Mouse (Mus musculus) stomach, postnatal 0 days (tissue): ENCODE data around the gene Nsun4. TPM values are rescaled to one million over a fixed set of nuclear protein-coding genes. Genes with fewer than 3 reads are reported as not detected.

Experiments used
- ATAC-seq: fragments of 200-750 bp; cut with Nextera tagmentation; 2 replicates; pipeline ENCODE4 v1.8.0; 2017; ENCODE audit not compliant: low FRiP score, low TSS enrichment
- DNase-seq: peaks from one replicate; pipeline ENCODE4 v3.0.0-alpha.2; 2016; ENCODE audit warnings: low spot score
- H3K27ac ChIP-seq: fragments of 300-500 bp; sonication (generic); replicated peaks from 2 replicates; pipeline ENCODE4 v1.5.1; 2014; ENCODE audit warnings: mild to moderate bottlenecking, control low read depth
- H3K27me3 ChIP-seq: fragments of 300-500 bp; sonication (generic); 2 replicates; pipeline ENCODE4 v1.6.1; 2014; ENCODE audit warnings: low read length; ENCODE audit not compliant: control insufficient read depth, insufficient read depth
- H3K36me3 ChIP-seq: fragments of 300-500 bp; sonication (generic); 2 replicates; pipeline ENCODE4 v1.6.1; 2014; ENCODE audit warnings: low read length, mixed read lengths; ENCODE audit not compliant: control insufficient read depth, insufficient read depth
- H3K4me1 ChIP-seq: fragments of 300-500 bp; sonication (generic); replicated peaks from 2 replicates; pipeline ENCODE4 v1.6.1; 2014; ENCODE audit warnings: antibody characterized with exemption; ENCODE audit not compliant: control insufficient read depth, insufficient read depth
- H3K4me2 ChIP-seq: fragments of 300-500 bp; sonication (generic); replicated peaks from 2 replicates; pipeline ENCODE4 v1.6.1; 2014; ENCODE audit warnings: low read depth, mild to moderate bottlenecking, control low read depth, moderate library complexity
- H3K4me3 ChIP-seq: fragments of 300-500 bp; sonication (generic); 2 replicates; pipeline ENCODE4 v1.5.1; 2014; ENCODE audit warnings: low read depth, low read length, control low read depth
- H3K9ac ChIP-seq: fragments of 300-500 bp; sonication (generic); 2 replicates; pipeline ENCODE4 v1.6.1; 2014; ENCODE audit warnings: mild to moderate bottlenecking, low read length, control low read depth, mixed read lengths
- H3K9me3 ChIP-seq: fragments of 300-500 bp; sonication (generic); 2 replicates; pipeline ENCODE4 v1.6.1; 2016; ENCODE audit warnings: low read length; ENCODE audit not compliant: control insufficient read depth
- CTCF ChIP-seq: IDR thresholded peaks from 2 replicates; pipeline ENCODE4 v1.5.1; 2016; ENCODE audit warnings: antibody characterized with exemption, low read depth, mild to moderate bottlenecking, moderate library complexity
- EP300 ChIP-seq: optimal IDR thresholded peaks from 2 replicates; pipeline ENCODE3; 2016; ENCODE audit warnings: antibody characterized with exemption
- WGBS: fragments of 180-500 bp; shearing (Covaris S2); extraction: QIAGEN DNeasy Blood & Tissue Kit; methylation state at CpG from one replicate; pipeline ENCODE4 v1.1.7; 2014; 5-methylcytosine and 5-hydroxymethylcytosine counted together
- polyA plus RNA-seq: library from polyadenylated mRNA; unstranded; fragments of >200 nt; fragmentation: Nextera tagmentation; extraction: Ambion mirVana; gene quantifications from 2 replicates; pipeline ENCODE4 v1.2.1, GENCODE M21; 2015

The Nsun4 gene
- polyA plus RNA-seq, 1 experiment from 2014 or later, result 11.4 TPM

- no peak overlapping the region for H3K4me2 ChIP-seq
- H3K9me3 ChIP-seq, result no peaks in the 10 kb centered on the region
- TF ChIP-seq CTCF (peak; percentile 26; the same call in 1 of the 2 replicates), EP300 (no peak)
- H3K9ac ChIP-seq, result no peak overlapping the region
- no peaks in the 10 kb centered on the region for H3K27me3 ChIP-seq
- WGBS, result 64% methylated on average over 3 of the region's 3 CpGs
- peaks cover 3% of the 10 kb centered on the region; the same call in 1 of the 2 replicates for H3K36me3 ChIP-seq
- ATAC-seq (no peak), DNase-seq (no peak)
- H3K27ac ChIP-seq, result no peak overlapping the region
- H3K4me3 ChIP-seq, result no peak overlapping the region
- no peaks in the 10 kb centered on the region for H3K4me1 ChIP-seq
Measured at GRCm38 (mm10) chr4:116042186-116042585, 11.5 kb downstream of the Nsun4 start.

GRCm38 (mm10) chr4:116040466-116040865 lies 13.2 kb downstream of the Nsun4 start:
- H3K4me2 ChIP-seq, result no peak overlapping the region
- H3K9ac ChIP-seq, result no peak overlapping the region
- H3K36me3 ChIP-seq, result peaks cover 7% of the 10 kb centered on the region; the same call in 1 of the 2 replicates
- no peak overlapping the region for H3K27ac ChIP-seq
- no peak for DNase-seq
- no peak overlapping the region for H3K4me3 ChIP-seq
- no peak for ATAC-seq
- H3K4me1 ChIP-seq, result no peaks in the 10 kb centered on the region
- TF ChIP-seq CTCF (no peak), EP300 (no peak)
- H3K9me3 ChIP-seq, result no peaks in the 10 kb centered on the region
- 65% methylated on average over 2 of the region's 2 CpGs for WGBS
- H3K27me3 ChIP-seq, result no peaks in the 10 kb centered on the region

- Histone ChIP-seq H3K4me3 (no peak overlapping the region), H3K9me3 (no peaks in the 10 kb centered on the region), H3K9ac (no peak overlapping the region), H3K36me3 (peaks cover 10% of the 10 kb centered on the region), H3K4me2 (no peak overlapping the region), H3K27me3 (no peaks in the 10 kb centered on the region), H3K27ac (no peak overlapping the region), H3K4me1 (no peaks in the 10 kb centered on the region)
- DNase-seq, result no peak
- TF ChIP-seq CTCF, result no peak
- TF ChIP-seq EP300, result no peak
- no peak for ATAC-seq
- WGBS, result 88% methylated on average over 5 of the region's 5 CpGs
Measured at GRCm38 (mm10) chr4:116033374-116033773, 20.3 kb downstream of the Nsun4 start.

- no peak for ATAC-seq
- Histone ChIP-seq H3K4me2 (no peak overlapping the region), H3K9me3 (no peaks in the 10 kb centered on the region), H3K36me3 (peaks cover 10% of the 10 kb centered on the region), H3K9ac (no peak overlapping the region), H3K27me3 (no peaks in the 10 kb centered on the region), H3K4me3 (no peak overlapping the region), H3K27ac (no peak overlapping the region), H3K4me1 (no peaks in the 10 kb centered on the region)
- TF ChIP-seq EP300, result no peak
- no peak for TF ChIP-seq CTCF
- DNase-seq, result no peak
- 88% methylated on average over 9 of the region's 9 CpGs for WGBS
Measured at GRCm38 (mm10) chr4:116032906-116033305, 20.8 kb downstream of the Nsun4 start.

GRCm38 (mm10) chr4:116017902-116018746 lies 35.6 kb downstream of the Nsun4 start, which contains the start of gene Faah:
Faah (minus strand) TSS chr4:116017926.
- Histone ChIP-seq H3K27ac (no peak within 1 kb of the TSS; the same call in 1 of the 2 replicates), H3K4me2 (peak within 1 kb of the TSS; percentile 96), H3K9me3 (no peaks in the 10 kb centered on the region), H3K4me3 (peak within 1 kb of the TSS; percentile 58), H3K9ac (peak within 1 kb of the TSS; percentile 54), H3K36me3 (no peaks in the 10 kb centered on the region), H3K27me3 (no peaks in the 10 kb centered on the region), H3K4me1 (no peaks in the 10 kb centered on the region)
- ATAC-seq, result peak; percentile 46; the same call in 1 of the 2 replicates
- DNase-seq, result no peak
- 8% methylated on average over 18 of the region's 18 CpGs for WGBS
- no peak for TF ChIP-seq CTCF
- no peak for TF ChIP-seq EP300

GRCm38 (mm10) chr4:116017300-116017901 lies 36.3 kb downstream of the Nsun4 start:
- no peak overlapping the region; the same call in 1 of the 2 replicates for H3K27ac ChIP-seq
- TF ChIP-seq EP300 (no peak), CTCF (no peak)

More at GRCm38 (mm10) chr4:116017300-116017901, 36.3 kb downstream of the Nsun4 start:
- Histone ChIP-seq H3K9me3 (no peaks in the 10 kb centered on the region), H3K4me2 (peak overlapping the region; percentile 96), H3K9ac (peak overlapping the region; percentile 54), H3K4me3 (peak overlapping the region; percentile 58), H3K27me3 (no peaks in the 10 kb centered on the region), H3K36me3 (no peaks in the 10 kb centered on the region), H3K4me1 (no peaks in the 10 kb centered on the region)
- ATAC-seq (peak; percentile 84), DNase-seq (peak; percentile 86)
- under 1% methylated on average over 49 of the region's 60 CpGs for WGBS
